Mouse (Mus musculus): ENCODE data around the gene Tnfrsf1b. TPM values are rescaled to one million over a fixed set of nuclear protein-coding genes. Genes with fewer than 3 reads are reported as not detected.

Tnfrsf1b gene
- 2.0 and 2.1 TPM in 2 replicates for polyA plus RNA-seq (2014; fragmentation: Nextera tagmentation; extraction: Ambion mirVana)

GRCm38 (mm10) chr4:145246173-145247011 lies at the start of gene Tnfrsf1b:
Gene Tnfrsf1b (minus strand): TSS chr4:145246870.
- peak within 1 kb of the TSS; percentile 89 for H3K4me2 ChIP-seq (ENCODE audit: low read depth)
- WGBS: 1% methylated on average over 43 of the region's 47 CpGs
- peak within 1 kb of the TSS; percentile 57 for H3K9ac ChIP-seq (ENCODE audit: low read length)
- H3K4me1 ChIP-seq (ENCODE audit: control insufficient read depth, insufficient read depth, low read length): no peaks in the 10 kb centered on the region
- ATAC-seq (ENCODE audit: insufficient read depth, low FRiP score, low TSS enrichment) (peak; percentile 71), DNase-seq (ENCODE audit: low spot score) (peak; percentile 42)
- H3K36me3 ChIP-seq (ENCODE audit: control insufficient read depth, insufficient read depth, low read length): no peaks in the 10 kb centered on the region
- no peak within 1 kb of the TSS for H3K27ac ChIP-seq (ENCODE audit: low read depth, low read length)
- peak within 1 kb of the TSS; percentile 36 for H3K4me3 ChIP-seq (ENCODE audit: low read depth, low read length)
- H3K9me3 ChIP-seq (ENCODE audit: control insufficient read depth, low read length): no peaks in the 10 kb centered on the region
- peaks cover 5% of the 10 kb centered on the region; the same call in 1 of the 2 replicates for H3K27me3 ChIP-seq (ENCODE audit: control insufficient read depth, insufficient read depth, low read length)

DNA sequence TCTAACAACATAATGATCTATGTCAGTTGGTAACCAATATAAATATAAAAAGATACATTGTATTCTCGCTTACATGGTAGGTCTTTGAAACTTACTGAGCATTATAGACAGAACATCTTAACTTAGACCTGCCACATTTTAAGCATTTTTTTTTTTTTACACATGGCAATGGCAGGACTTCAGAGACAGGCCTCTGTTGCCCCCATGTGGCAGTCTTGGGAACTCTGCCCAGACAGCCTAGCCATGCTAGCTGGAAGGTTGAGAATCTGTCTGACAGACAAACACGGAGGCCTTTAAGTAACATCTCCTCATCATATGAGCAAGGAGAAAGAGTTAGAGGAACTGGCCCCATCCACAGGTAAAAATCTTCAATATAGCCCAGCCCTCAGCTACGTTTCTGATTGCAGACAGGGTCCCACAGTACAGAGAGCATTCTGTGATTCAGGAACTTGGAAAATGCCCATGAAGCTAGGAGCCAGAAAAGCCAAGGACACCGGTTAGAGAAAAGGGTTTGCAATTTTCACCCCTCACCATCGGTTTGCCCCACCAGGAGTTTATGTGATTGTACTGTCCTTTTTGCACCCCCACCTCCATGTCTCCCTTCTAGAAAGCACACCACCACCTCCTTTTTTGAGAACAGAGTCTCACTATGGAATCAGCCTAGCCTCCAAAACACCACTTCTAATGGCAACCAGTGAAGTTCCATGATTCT lies 49.1 kb upstream of the Tnfrsf1b start:
- Histone ChIP-seq H3K4me2 (ENCODE audit: low read depth) (no peak overlapping the region), H3K9ac (ENCODE audit: low read length) (no peak overlapping the region), H3K27me3 (ENCODE audit: control insufficient read depth, insufficient read depth, low read length) (no peaks in the 10 kb centered on the region), H3K4me3 (ENCODE audit: low read depth, low read length) (no peak overlapping the region), H3K9me3 (ENCODE audit: control insufficient read depth, low read length) (no peaks in the 10 kb centered on the region), H3K4me1 (ENCODE audit: control insufficient read depth, insufficient read depth, low read length) (no peaks in the 10 kb centered on the region), H3K27ac (ENCODE audit: low read depth, low read length) (no peak overlapping the region), H3K36me3 (ENCODE audit: control insufficient read depth, insufficient read depth, low read length) (no peaks in the 10 kb centered on the region)
- no peak for ATAC-seq (ENCODE audit: insufficient read depth, low FRiP score, low TSS enrichment)
- DNase-seq (ENCODE audit: low spot score): peak; percentile 57
- 55% methylated on average over 5 of the region's 5 CpGs for WGBS

DNA sequence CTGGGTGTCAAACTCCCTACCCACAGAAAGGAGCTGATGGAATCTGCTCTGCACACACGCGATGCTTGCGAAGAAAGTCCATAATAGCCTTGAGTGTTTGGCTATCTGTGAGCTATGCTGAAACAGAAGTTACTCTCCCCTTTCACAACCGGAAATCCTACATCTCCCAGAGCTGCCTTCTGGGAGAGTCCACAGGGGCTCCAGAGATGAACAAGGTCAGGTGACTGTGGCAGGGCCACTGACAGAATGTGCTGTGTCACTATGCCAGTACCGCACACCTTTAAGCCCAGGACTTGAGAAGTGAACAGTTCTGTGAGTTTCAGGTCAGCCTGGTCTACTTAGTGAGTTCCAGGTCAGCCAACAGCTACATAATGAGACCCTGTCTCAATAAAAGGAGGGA lies 47.9 kb upstream of the Tnfrsf1b start:
- H3K36me3 ChIP-seq (ENCODE audit: control insufficient read depth, insufficient read depth, low read length): no peaks in the 10 kb centered on the region
- no peak for ATAC-seq (ENCODE audit: insufficient read depth, low FRiP score, low TSS enrichment)
- no peak for DNase-seq (ENCODE audit: low spot score)
- no peaks in the 10 kb centered on the region for H3K27me3 ChIP-seq (ENCODE audit: control insufficient read depth, insufficient read depth, low read length)
- H3K9me3 ChIP-seq (ENCODE audit: control insufficient read depth, low read length): no peaks in the 10 kb centered on the region
- WGBS: 89% methylated on average over 5 of the region's 5 CpGs
- no peaks in the 10 kb centered on the region for H3K4me1 ChIP-seq (ENCODE audit: control insufficient read depth, insufficient read depth, low read length)
- H3K4me2 ChIP-seq (ENCODE audit: low read depth): no peak overlapping the region
- H3K4me3 ChIP-seq (ENCODE audit: low read depth, low read length): no peak overlapping the region
- no peak overlapping the region for H3K9ac ChIP-seq (ENCODE audit: low read length)
- no peak overlapping the region for H3K27ac ChIP-seq (ENCODE audit: low read depth, low read length)

DNA sequence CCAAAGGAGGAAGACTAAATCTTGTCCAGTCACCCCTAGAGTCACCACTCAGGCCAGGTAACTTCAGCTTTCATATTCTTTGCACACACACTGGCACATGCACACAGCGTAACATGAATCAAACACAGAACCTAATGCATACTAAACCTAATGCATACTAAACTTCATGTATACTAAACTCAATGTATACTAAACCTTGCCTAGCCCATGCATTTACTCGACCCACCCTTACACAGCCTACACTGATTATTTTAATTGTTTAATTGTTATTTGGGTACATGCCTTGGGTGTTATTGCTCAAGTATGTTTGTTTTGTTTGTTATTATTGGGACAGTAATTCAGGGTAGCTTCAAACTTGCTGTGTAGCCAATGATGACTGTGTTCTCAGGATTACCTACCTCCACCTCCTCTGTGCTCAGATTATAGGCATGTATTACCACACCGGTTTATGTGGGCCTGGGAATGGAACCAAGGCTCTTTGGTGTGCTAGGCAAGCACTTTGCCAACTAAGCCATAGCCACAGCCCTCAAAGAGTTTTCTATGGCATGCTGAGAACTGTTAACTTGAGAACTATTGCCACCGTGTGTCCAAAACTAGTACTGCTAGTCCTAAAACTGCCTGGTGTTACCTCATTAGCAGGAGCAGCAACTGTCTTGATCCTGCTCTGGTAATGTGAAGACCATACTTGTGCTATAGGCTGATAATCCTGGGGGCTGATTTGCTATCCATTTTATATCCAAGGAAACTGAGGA lies 39.9 kb upstream of the Tnfrsf1b start:
- DNase-seq (ENCODE audit: low spot score) (peak; percentile 61), ATAC-seq (ENCODE audit: insufficient read depth, low FRiP score, low TSS enrichment) (peak; percentile 76)
- Histone ChIP-seq H3K4me2 (ENCODE audit: low read depth) (no peak overlapping the region), H3K4me1 (ENCODE audit: control insufficient read depth, insufficient read depth, low read length) (no peaks in the 10 kb centered on the region), H3K4me3 (ENCODE audit: low read depth, low read length) (no peak overlapping the region), H3K9ac (ENCODE audit: low read length) (no peak overlapping the region), H3K36me3 (ENCODE audit: control insufficient read depth, insufficient read depth, low read length) (no peaks in the 10 kb centered on the region), H3K27me3 (ENCODE audit: control insufficient read depth, insufficient read depth, low read length) (no peaks in the 10 kb centered on the region), H3K27ac (ENCODE audit: low read depth, low read length) (no peak overlapping the region), H3K9me3 (ENCODE audit: control insufficient read depth, low read length) (no peaks in the 10 kb centered on the region)
- WGBS: 53% methylated on average over 4 of the region's 4 CpGs

DNA sequence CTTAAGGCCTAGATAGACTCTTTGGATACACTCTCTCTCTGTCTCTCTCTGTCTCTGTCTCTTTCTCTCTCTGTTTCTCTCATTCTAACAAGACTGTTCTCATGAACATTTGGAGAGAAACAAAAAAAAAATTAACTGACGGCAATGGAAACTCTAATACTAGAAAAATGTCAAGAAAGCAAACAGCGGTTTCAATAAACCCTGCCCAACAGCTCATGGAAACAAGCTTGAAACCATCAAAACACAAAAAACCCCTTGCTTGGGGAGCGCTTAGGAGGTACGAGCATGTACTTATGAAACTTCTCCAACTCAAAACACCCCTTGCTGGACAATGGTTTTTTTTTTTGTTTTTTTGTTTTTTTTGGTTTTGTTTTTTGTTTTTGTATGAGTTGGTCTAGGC lies 38.0 kb upstream of the Tnfrsf1b start:
- Histone ChIP-seq H3K9me3 (ENCODE audit: control insufficient read depth, low read length) (no peaks in the 10 kb centered on the region), H3K9ac (ENCODE audit: low read length) (no peak overlapping the region), H3K4me2 (ENCODE audit: low read depth) (no peak overlapping the region), H3K27ac (ENCODE audit: low read depth, low read length) (no peak overlapping the region), H3K36me3 (ENCODE audit: control insufficient read depth, insufficient read depth, low read length) (no peaks in the 10 kb centered on the region), H3K27me3 (ENCODE audit: control insufficient read depth, insufficient read depth, low read length) (no peaks in the 10 kb centered on the region), H3K4me1 (ENCODE audit: control insufficient read depth, insufficient read depth, low read length) (no peaks in the 10 kb centered on the region), H3K4me3 (ENCODE audit: low read depth, low read length) (no peak overlapping the region)
- DNase-seq (ENCODE audit: low spot score) (no peak), ATAC-seq (ENCODE audit: insufficient read depth, low FRiP score, low TSS enrichment) (no peak)
- WGBS: 97% methylated on average over 4 of the region's 4 CpGs

DNA sequence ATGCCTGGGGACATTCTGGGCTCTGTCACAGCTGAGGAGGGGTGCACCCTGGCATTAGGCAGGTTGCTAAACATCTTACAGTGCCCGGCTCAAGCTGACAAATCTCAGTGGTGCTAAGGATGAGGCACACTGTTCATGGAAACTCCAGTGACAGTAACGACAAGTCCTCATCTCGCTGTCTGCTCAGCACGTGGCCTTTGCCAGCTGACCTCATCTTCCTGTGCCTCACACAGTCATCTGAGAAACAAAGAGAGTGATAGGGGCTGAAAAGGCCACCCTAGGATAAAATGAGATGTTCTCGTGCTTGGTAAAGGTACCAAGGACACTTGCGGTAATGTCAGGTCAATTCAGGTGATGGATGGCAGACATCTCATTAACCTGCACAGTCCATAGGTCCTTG lies 36.8 kb upstream of the Tnfrsf1b start:
- H3K4me3 ChIP-seq (ENCODE audit: low read depth, low read length): no peak overlapping the region

GRCm38 (mm10) chr4:145280966-145281365 lies 34.3 kb upstream of the Tnfrsf1b start:
- Histone ChIP-seq H3K27ac (ENCODE audit: low read depth, low read length) (no peak overlapping the region), H3K27me3 (ENCODE audit: control insufficient read depth, insufficient read depth, low read length) (no peaks in the 10 kb centered on the region), H3K4me3 (ENCODE audit: low read depth, low read length) (no peak overlapping the region), H3K4me2 (ENCODE audit: low read depth) (no peak overlapping the region), H3K4me1 (ENCODE audit: control insufficient read depth, insufficient read depth, low read length) (no peaks in the 10 kb centered on the region), H3K36me3 (ENCODE audit: control insufficient read depth, insufficient read depth, low read length) (no peaks in the 10 kb centered on the region), H3K9me3 (ENCODE audit: control insufficient read depth, low read length) (no peaks in the 10 kb centered on the region), H3K9ac (ENCODE audit: low read length) (no peak overlapping the region)
- ATAC-seq (ENCODE audit: insufficient read depth, low FRiP score, low TSS enrichment): no peak
- no peak for DNase-seq (ENCODE audit: low spot score)
- WGBS: 88% methylated on average over 6 of the region's 6 CpGs

More for the DNA sequence above, 36.8 kb upstream of the Tnfrsf1b start:
- ATAC-seq (ENCODE audit: insufficient read depth, low FRiP score, low TSS enrichment) (no peak), DNase-seq (ENCODE audit: low spot score) (no peak)
- no peak overlapping the region for H3K9ac ChIP-seq (ENCODE audit: low read length)
- H3K27ac ChIP-seq (ENCODE audit: low read depth, low read length): no peak overlapping the region
- no peaks in the 10 kb centered on the region for H3K36me3 ChIP-seq (ENCODE audit: control insufficient read depth, insufficient read depth, low read length)
- no peaks in the 10 kb centered on the region for H3K4me1 ChIP-seq (ENCODE audit: control insufficient read depth, insufficient read depth, low read length)
- H3K9me3 ChIP-seq (ENCODE audit: control insufficient read depth, low read length): no peaks in the 10 kb centered on the region
- 75% methylated on average over 6 of the region's 6 CpGs for WGBS
- H3K27me3 ChIP-seq (ENCODE audit: control insufficient read depth, insufficient read depth, low read length): no peaks in the 10 kb centered on the region
- no peak overlapping the region for H3K4me2 ChIP-seq (ENCODE audit: low read depth)

- Histone ChIP-seq H3K27me3 (ENCODE audit: control insufficient read depth, insufficient read depth, low read length) (no peaks in the 10 kb centered on the region), H3K4me1 (ENCODE audit: control insufficient read depth, insufficient read depth, low read length) (no peaks in the 10 kb centered on the region), H3K9me3 (ENCODE audit: control insufficient read depth, low read length) (no peaks in the 10 kb centered on the region), H3K27ac (ENCODE audit: low read depth, low read length) (no peak overlapping the region), H3K36me3 (ENCODE audit: control insufficient read depth, insufficient read depth, low read length) (no peaks in the 10 kb centered on the region), H3K4me2 (ENCODE audit: low read depth) (no peak overlapping the region), H3K4me3 (ENCODE audit: low read depth, low read length) (no peak overlapping the region), H3K9ac (ENCODE audit: low read length) (no peak overlapping the region)
- ATAC-seq (ENCODE audit: insufficient read depth, low FRiP score, low TSS enrichment) (no peak), DNase-seq (ENCODE audit: low spot score) (no peak)
- WGBS: 80% methylated on average over 3 of the region's 3 CpGs
Observed at GRCm38 (mm10) chr4:145278724-145279370, 32.2 kb upstream of the Tnfrsf1b start.

All from neural tube, embryonic 11.5 days (tissue).